Mouse (Mus musculus) heart, embryonic 10.5 days (tissue): Measurements from ENCODE around the gene Atg16l2. TPM values are rescaled to one million over a fixed set of nuclear protein-coding genes. Genes with fewer than 3 reads are reported as not detected.

ENCODE experiments used
- DNase-seq: peaks from one replicate; pipeline ENCODE4 v3.0.0-alpha.2; 2017; ENCODE audit warnings: low spot score
- H3K27ac ChIP-seq: fragments of 300-500 bp; sonication (generic); 2 replicates; pipeline ENCODE4 v1.5.1; 2016; ENCODE audit warnings: mild to moderate bottlenecking
- H3K27me3 ChIP-seq: fragments of 300-500 bp; sonication (generic); 2 replicates; pipeline ENCODE4 v1.6.1; 2016; ENCODE audit warnings: mild to moderate bottlenecking; ENCODE audit not compliant: poor library complexity, insufficient read depth, severe bottlenecking
- H3K36me3 ChIP-seq: fragments of 300-500 bp; sonication (generic); 2 replicates; pipeline ENCODE4 v1.6.1; 2016; ENCODE audit warnings: mild to moderate bottlenecking, moderate library complexity
- H3K4me1 ChIP-seq: fragments of 300-500 bp; sonication (generic); 2 replicates; pipeline ENCODE4 v1.6.1; 2016; ENCODE audit warnings: mild to moderate bottlenecking
- H3K4me3 ChIP-seq: fragments of 300-500 bp; sonication (generic); 2 replicates; pipeline ENCODE4 v1.5.1; 2016; ENCODE audit warnings: mild to moderate bottlenecking, moderate library complexity
- H3K9me3 ChIP-seq: fragments of 300-500 bp; sonication (generic); 2 replicates; pipeline ENCODE4 v1.6.1; 2016; ENCODE audit warnings: mild to moderate bottlenecking, moderate library complexity
- WGBS: fragments of 180-500 bp; shearing (Covaris S2); methylation state at CpG from one replicate; pipeline ENCODE4 v1.1.7; 2016; 5-methylcytosine and 5-hydroxymethylcytosine counted together
- polyA plus RNA-seq: library from polyadenylated mRNA; unstranded; fragments of >200 nt; fragmentation: Nextera tagmentation; extraction: Ambion mirVana; gene quantifications from 2 replicates; pipeline ENCODE4 v1.2.1, GENCODE M21; 2016

Atg16l2 gene
- polyA plus RNA-seq, 1 experiment from 2014 or later, result 19.2 TPM

- WGBS, result 86% methylated on average over 3 of the region's 3 CpGs
- no peak overlapping the region for H3K4me3 ChIP-seq
- no peaks in the 10 kb centered on the region for H3K9me3 ChIP-seq
- 0 out of 2 replicates have a peak, but pooled peaks cover 7% of the 10 kb centered on the region for H3K4me1 ChIP-seq
- H3K36me3 ChIP-seq, result peaks cover 5% of the 10 kb centered on the region; the same call in 1 of the 2 replicates
- no peak for DNase-seq
- H3K27me3 ChIP-seq, result no peaks in the 10 kb centered on the region
- no peak overlapping the region for H3K27ac ChIP-seq
These were observed 69.3 kb downstream of the Atg16l2 start for GRCm38 (mm10) chr7:101232716-101233115.

- no peak overlapping the region for H3K27ac ChIP-seq
- 53% methylated on average over 2 of the region's 2 CpGs for WGBS
- no peaks in the 10 kb centered on the region for H3K27me3 ChIP-seq
These were observed 70.6 kb downstream of the Atg16l2 start for GRCm38 (mm10) chr7:101231458-101231857.

GRCm38 (mm10) chr7:101229336-101229735 lies 72.7 kb downstream of the Atg16l2 start:
- Histone ChIP-seq H3K4me1 (0 out of 2 replicates have a peak, but pooled peaks cover 7% of the 10 kb centered on the region), H3K4me3 (no peak overlapping the region), H3K9me3 (no peaks in the 10 kb centered on the region), H3K27ac (no peak overlapping the region), H3K27me3 (no peaks in the 10 kb centered on the region), H3K36me3 (no peaks in the 10 kb centered on the region)
- 58% methylated on average over 1 of the region's 1 CpGs for WGBS
- DNase-seq, result no peak

More at GRCm38 (mm10) chr7:101231458-101231857, 70.6 kb downstream of the Atg16l2 start:
- no peak overlapping the region for H3K4me3 ChIP-seq
- H3K4me1 ChIP-seq, result 0 out of 2 replicates have a peak, but pooled peaks cover 7% of the 10 kb centered on the region
- no peak for DNase-seq
- no peaks in the 10 kb centered on the region for H3K9me3 ChIP-seq
- peaks cover 5% of the 10 kb centered on the region; the same call in 1 of the 2 replicates for H3K36me3 ChIP-seq

- H3K9me3 ChIP-seq, result no peaks in the 10 kb centered on the region
- no peaks in the 10 kb centered on the region for H3K36me3 ChIP-seq
- no peaks in the 10 kb centered on the region for H3K27me3 ChIP-seq
- 0 out of 2 replicates have a peak, but pooled peaks cover under 1% of the 10 kb centered on the region for H3K4me1 ChIP-seq
- no peak overlapping the region for H3K27ac ChIP-seq
- H3K4me3 ChIP-seq, result no peak overlapping the region
- DNase-seq, result no peak
- 90% methylated on average over 2 of the region's 2 CpGs for WGBS
These were observed 78.5 kb downstream of the Atg16l2 start for GRCm38 (mm10) chr7:101223501-101223900.

GRCm38 (mm10) chr7:101216724-101217123 lies 85.3 kb downstream of the Atg16l2 start:
- H3K36me3 ChIP-seq, result peaks cover 6% of the 10 kb centered on the region; the same call in 1 of the 2 replicates
- no peak for DNase-seq
- H3K27me3 ChIP-seq, result no peaks in the 10 kb centered on the region
- no peak overlapping the region for H3K4me3 ChIP-seq
- H3K9me3 ChIP-seq, result no peaks in the 10 kb centered on the region
- H3K27ac ChIP-seq, result no peak overlapping the region
- WGBS, result 77% methylated on average over 2 of the region's 2 CpGs
- H3K4me1 ChIP-seq, result 0 out of 2 replicates have a peak, but pooled peaks cover 3% of the 10 kb centered on the region

GRCm38 (mm10) chr7:101213515-101214263 lies 88.4 kb downstream of the Atg16l2 start:
- H3K9me3 ChIP-seq, result no peaks in the 10 kb centered on the region
- no peak overlapping the region for H3K4me3 ChIP-seq
- H3K27ac ChIP-seq, result no peak overlapping the region
- 0 out of 2 replicates have a peak, but pooled peaks cover 3% of the 10 kb centered on the region for H3K4me1 ChIP-seq
- H3K36me3 ChIP-seq, result peaks cover 12% of the 10 kb centered on the region; the same call in 1 of the 2 replicates
- 68% methylated on average over 3 of the region's 3 CpGs for whole genome bisulfite sequencing
- no peaks in the 10 kb centered on the region for H3K27me3 ChIP-seq
- DNase-seq, result no peak

Other genes with a start within 250 kb of the Atg16l2 start
- 14.2 and 17.3 TPM in 2 replicates for gene Fchsd2, start 209.4 kb downstream of the Atg16l2 start, polyA plus RNA-seq
- gene Stard10, start 14.8 kb upstream of the Atg16l2 start, polyA plus RNA-seq, result 24.7 and 62.7 TPM in 2 replicates
- gene Arap1, start 45.8 kb upstream of the Atg16l2 start, polyA plus RNA-seq, result 15.9 and 24.6 TPM in 2 replicates
- gene Gm45837, start 108.6 kb upstream of the Atg16l2 start, polyA plus RNA-seq, result 3.3 TPM in 1 of 2 replicates, not detected in the other
- 1.6 and 12.0 TPM in 2 replicates for gene Pde2a, start 119.4 kb upstream of the Atg16l2 start, polyA plus RNA-seq